Mouse (Mus musculus) C2C12 (cell line): ENCODE data around the gene Adam17. TPM values are rescaled to one million over a fixed set of nuclear protein-coding genes. Genes with fewer than 3 reads are reported as not detected.

ENCODE experiments used
- H3K27me3 ChIP-seq: one replicate; pipeline ENCODE4 v1.6.1; 2011; ENCODE audit not compliant: control insufficient read depth, insufficient read depth, insufficient read length
- H3K36me3 ChIP-seq: one replicate; pipeline ENCODE4 v1.6.1; 2011; ENCODE audit not compliant: control insufficient read depth, insufficient read depth
- H3K4me3 ChIP-seq: one replicate; pipeline ENCODE4 v1.5.1; 2011; ENCODE audit warnings: mild to moderate bottlenecking, control low read depth; ENCODE audit not compliant: poor library complexity, insufficient read depth, severe bottlenecking
- H3K79me2 ChIP-seq: one replicate; pipeline ENCODE4 v1.6.1; 2011; ENCODE audit not compliant: control insufficient read depth, insufficient read depth
- H3K79me3 ChIP-seq: one replicate; pipeline ENCODE4 v1.6.1; 2011; ENCODE audit warnings: low read depth, control low read depth
- H3ac ChIP-seq: one replicate; pipeline ENCODE3; 2011; ENCODE audit warnings: low read depth; ENCODE audit not compliant: control insufficient read depth, insufficient read length
- CEBPB ChIP-seq: IDR thresholded peaks from one replicate; pipeline ENCODE4 v1.6.1; 2011; ENCODE audit warnings: low read depth, mild to moderate bottlenecking, control low read depth, moderate library complexity
- CTCF ChIP-seq: IDR thresholded peaks from one replicate; pipeline ENCODE4 v1.5.1; 2011; ENCODE audit not compliant: control insufficient read depth, insufficient read depth, insufficient read length
- FOSL1 ChIP-seq: IDR thresholded peaks from one replicate; pipeline ENCODE4 v1.8.0; 2011; ENCODE audit warnings: mild to moderate bottlenecking, low read length; ENCODE audit not compliant: poor library complexity, insufficient read depth, severe bottlenecking
- MAX ChIP-seq: IDR thresholded peaks from one replicate; pipeline ENCODE4 v1.6.1; 2011; ENCODE audit warnings: mild to moderate bottlenecking, control low read depth
- MYOD1 ChIP-seq: IDR thresholded peaks from one replicate; pipeline ENCODE4 v1.6.1; 2011; ENCODE audit warnings: low read depth; ENCODE audit not compliant: control insufficient read depth, insufficient read length
- MYOG ChIP-seq: IDR thresholded peaks from one replicate; pipeline ENCODE4 v1.6.1; 2011; ENCODE audit not compliant: control insufficient read depth, insufficient read length; ENCODE audit errors: extremely low read depth
- USF1 ChIP-seq: IDR thresholded peaks from one replicate; pipeline ENCODE4 v1.6.1; 2011; ENCODE audit warnings: low read depth, mild to moderate bottlenecking, control low read depth, moderate library complexity
- long read RNA-seq, 2 experiments: library from polyadenylated mRNA; unstranded; transcript quantifications; one replicate each; pipeline ENCODE4 v2.0.0; 2019 to 2020
- polyA plus RNA-seq: library from polyadenylated mRNA; unstranded; fragments of >200 nt; fragmentation: generic; extraction: Trizol; gene quantifications from one replicate; pipeline ENCODE4 v1.2.1, GENCODE M21; 2012; ENCODE audit warnings: missing spikeins

Gene Adam17
- 12.4 TPM for polyA plus RNA-seq
- long read RNA-seq, experiment 1, full-length matches to known transcripts = 9 of 18 reads
- long read RNA-seq, experiment 1, partial matches to known transcripts = 0 of 18 reads
- long read RNA-seq, experiment 1, other reads (novel, unspliced or antisense) = 9 of 18 reads
- long read RNA-seq, experiment 2, full-length matches to known transcripts = 258 of 322 reads
- long read RNA-seq, experiment 2, partial matches to known transcripts = 12 of 322 reads
- long read RNA-seq, experiment 2, other reads (novel, unspliced or antisense) = 52 of 322 reads

- Histone ChIP-seq H3K4me3 (peak within 1 kb of the TSS; percentile 74), H3K36me3 (no peaks in the 10 kb centered on the region), H3ac (peak within 1 kb of the TSS; percentile 91), H3K79me2 (peaks cover 45% of the 10 kb centered on the region), H3K79me3 (peaks cover 34% of the 10 kb centered on the region), H3K27me3 (no peaks in the 10 kb centered on the region)
- TF ChIP-seq CTCF (peak; percentile 56), MYOG (no peak), MYOD1 (no peak), MAX (peak; percentile 57), CEBPB (no peak), USF1 (no peak), FOSL1 (no peak)
Measured at GRCm38 (mm10) chr12:21373100-21373819, at the start of gene Adam17. Adam17 (minus strand) TSS chr12:21373632.

- no peak overlapping the region for H3K4me3 ChIP-seq
- TF ChIP-seq MYOG = no peak
- TF ChIP-seq MYOD1 = no peak
- no peak for TF ChIP-seq MAX
- no peak for TF ChIP-seq USF1
- TF ChIP-seq FOSL1 = no peak
- no peak for TF ChIP-seq CEBPB
- no peak for TF ChIP-seq CTCF
Measured at GRCm38 (mm10) chr12:21418621-21419131, 45.2 kb upstream of the Adam17 start.

DNA sequence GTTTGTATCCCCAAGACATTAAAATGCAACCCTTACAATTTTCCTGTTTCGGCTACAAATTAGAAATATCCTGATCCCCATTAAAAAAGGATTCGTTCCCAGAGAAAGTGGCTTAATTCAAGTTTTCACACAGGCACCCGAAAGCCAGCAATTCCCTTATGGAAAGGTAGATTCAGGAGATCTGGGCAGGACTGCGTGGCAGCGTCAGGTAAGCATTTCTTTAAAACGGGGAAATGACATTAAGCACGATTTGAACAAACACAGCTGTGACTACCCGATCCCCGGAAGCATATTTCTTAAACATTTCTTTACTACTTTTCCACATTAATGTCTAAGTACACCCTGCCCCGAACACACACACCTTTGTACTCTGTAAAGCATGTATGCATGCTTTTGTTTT, 44.7 kb upstream of the Adam17 start:
- Histone ChIP-seq H3K79me2 (peaks cover 38% of the 10 kb centered on the region), H3ac (peak overlapping the region; percentile 70), H3K4me3 (peak overlapping the region; percentile 43), H3K79me3 (peaks cover 36% of the 10 kb centered on the region), H3K36me3 (peaks cover 28% of the 10 kb centered on the region), H3K27me3 (no peaks in the 10 kb centered on the region)
- TF ChIP-seq MYOD1 (no peak), MAX (no peak), MYOG (no peak), CEBPB (no peak), CTCF (no peak), USF1 (no peak), FOSL1 (no peak)

More at GRCm38 (mm10) chr12:21418621-21419131, 45.2 kb upstream of the Adam17 start:
- Histone ChIP-seq H3K27me3 (no peaks in the 10 kb centered on the region), H3K36me3 (peaks cover 22% of the 10 kb centered on the region), H3K79me3 (peaks cover 30% of the 10 kb centered on the region), H3ac (peak overlapping the region; percentile 30), H3K79me2 (peaks cover 32% of the 10 kb centered on the region)

GRCm38 (mm10) chr12:21417100-21418070, 44.0 kb upstream of the Adam17 start, which contains the start of gene Ywhaq:
Ywhaq (minus strand) TSS chr12:21417637.
- TF ChIP-seq MAX = peak; percentile 93
- no peak for TF ChIP-seq MYOD1
- Histone ChIP-seq H3K36me3 (peaks cover 35% of the 10 kb centered on the region), H3K27me3 (no peaks in the 10 kb centered on the region), H3K79me2 (peaks cover 45% of the 10 kb centered on the region), H3K4me3 (peak within 1 kb of the TSS; percentile 80), H3ac (peak within 1 kb of the TSS; percentile 92), H3K79me3 (peaks cover 43% of the 10 kb centered on the region)

GRCm38 (mm10) chr12:21416506-21416905, 43.1 kb upstream of the Adam17 start:
- TF ChIP-seq MYOD1 (no peak), MAX (no peak), CEBPB (no peak), CTCF (no peak), USF1 (no peak), MYOG (no peak), FOSL1 (no peak)
- Histone ChIP-seq H3K36me3 (peaks cover 43% of the 10 kb centered on the region), H3K4me3 (peak overlapping the region; percentile 80)

More at GRCm38 (mm10) chr12:21416506-21416905, 43.1 kb upstream of the Adam17 start:
- H3K79me3 ChIP-seq = peaks cover 51% of the 10 kb centered on the region
- peaks cover 54% of the 10 kb centered on the region for H3K79me2 ChIP-seq
- no peaks in the 10 kb centered on the region for H3K27me3 ChIP-seq
- peak overlapping the region; percentile 80 for H3ac ChIP-seq
